Mouse (Mus musculus): ENCODE data around the gene Timm50. TPM values are rescaled to one million over a fixed set of nuclear protein-coding genes. Genes with fewer than 3 reads are reported as not detected.

The Timm50 gene
- total RNA-seq (2021): 10 to 100 TPM; 36.8 to 43.2 TPM
- long read RNA-seq, experiment 1, transcript Timm50-201 (11 exons, 1,515 nt): major isoform, 82 of 101 reads
- long read RNA-seq, experiment 1, partial matches to known transcripts: 3 of 101 reads
- long read RNA-seq, experiment 1, other reads (novel, unspliced or antisense): 16 of 101 reads
- long read RNA-seq, experiment 2, transcript Timm50-201 (11 exons, 1,515 nt): major isoform, 56 of 77 reads
- long read RNA-seq, experiment 2, partial matches to known transcripts: 2 of 77 reads
- long read RNA-seq, experiment 2, other reads (novel, unspliced or antisense): 18 of 77 reads

GRCm38 (mm10) chr7:28311926-28312543 is at the start of gene Timm50:
Timm50 (minus strand) TSS chr7:28312072.
- DNase-seq (ENCODE audit: low spot score in 2 of 2): peak; percentile 99 to 100

- no peak for DNase-seq (ENCODE audit: low spot score in 2 of 2)
Observed at GRCm38 (mm10) chr7:28360291-28360690, 48.4 kb upstream of the Timm50 start.

GRCm38 (mm10) chr7:28359854-28360253 is 48.0 kb upstream of the Timm50 start:
- no peak for DNase-seq (ENCODE audit: low spot score in 2 of 2)

- no peak for DNase-seq (ENCODE audit: low spot score in 2 of 2)
Observed at GRCm38 (mm10) chr7:28358431-28358830, 46.6 kb upstream of the Timm50 start.

GRCm38 (mm10) chr7:28357984-28358383 is 46.1 kb upstream of the Timm50 start:
- no peak for DNase-seq (ENCODE audit: low spot score in 2 of 2)

- DNase-seq (ENCODE audit: low spot score in 2 of 2): no peak
Observed at GRCm38 (mm10) chr7:28356981-28357380, 45.1 kb upstream of the Timm50 start.

- DNase-seq (ENCODE audit: low spot score in 2 of 2): no peak
Observed at GRCm38 (mm10) chr7:28355221-28355620, 43.3 kb upstream of the Timm50 start.

- DNase-seq (ENCODE audit: low spot score in 2 of 2): no peak
Observed at GRCm38 (mm10) chr7:28354596-28354995, 42.7 kb upstream of the Timm50 start.

- no peak for DNase-seq (ENCODE audit: low spot score in 2 of 2)
Observed at GRCm38 (mm10) chr7:28354113-28354581, 42.3 kb upstream of the Timm50 start.

GRCm38 (mm10) chr7:28353267-28353666 is 41.4 kb upstream of the Timm50 start:
- no peak for DNase-seq (ENCODE audit: low spot score in 2 of 2)

- no peak for DNase-seq (ENCODE audit: low spot score in 2 of 2)
Observed at GRCm38 (mm10) chr7:28351676-28352191, 39.9 kb upstream of the Timm50 start.

GRCm38 (mm10) chr7:28350155-28350883 is 38.4 kb upstream of the Timm50 start, which contains the start of gene Rps16:
Rps16 (plus strand) TSS chr7:28350652.
- DNase-seq (ENCODE audit: low spot score in 2 of 2): peak; percentile 98

- DNase-seq (ENCODE audit: low spot score in 2 of 2): no peak
Observed at GRCm38 (mm10) chr7:28348601-28349000, 36.7 kb upstream of the Timm50 start.

- no peak for DNase-seq (ENCODE audit: low spot score in 2 of 2)
Observed at GRCm38 (mm10) chr7:28347746-28348145, 35.9 kb upstream of the Timm50 start.

GRCm38 (mm10) chr7:28344637-28345036 is 32.8 kb upstream of the Timm50 start:
- peak; percentile 35 to 76 for DNase-seq (ENCODE audit: low spot score in 2 of 2)

GRCm38 (mm10) chr7:28341381-28341780 is 29.5 kb upstream of the Timm50 start:
- no peak for DNase-seq (ENCODE audit: low spot score in 2 of 2)

- no peak for DNase-seq (ENCODE audit: low spot score in 2 of 2)
Observed at GRCm38 (mm10) chr7:28339213-28339917, 27.5 kb upstream of the Timm50 start.

GRCm38 (mm10) chr7:28338108-28338998 is 26.5 kb upstream of the Timm50 start, which contains the start of gene Supt5:
Supt5 (minus strand) TSS chr7:28338746.
- peak; percentile 96 to 97 for DNase-seq (ENCODE audit: low spot score in 2 of 2)

GRCm38 (mm10) chr7:28335471-28335870 is 23.6 kb upstream of the Timm50 start:
- no peak for DNase-seq (ENCODE audit: low spot score in 2 of 2)

GRCm38 (mm10) chr7:28334534-28334933 is 22.7 kb upstream of the Timm50 start:
- DNase-seq (ENCODE audit: low spot score in 2 of 2): no peak
